Mouse (Mus musculus): Measurements from ENCODE around the gene Lipt2. TPM values are rescaled to one million over a fixed set of nuclear protein-coding genes. Genes with fewer than 3 reads are reported as not detected.

Gene Lipt2
- total RNA-seq, 2 experiments from 2014 or later = 3.4 to 4.1 TPM

- DNase-seq (ENCODE audit: low spot score in 2 of 2) = no peak
Observed at GRCm38 (mm10) chr7:100168654-100169053, 9.6 kb downstream of the Lipt2 start.

GRCm38 (mm10) chr7:100170756-100171155 is 11.7 kb downstream of the Lipt2 start:
- DNase-seq (ENCODE audit: low spot score in 2 of 2) = no peak

- no peak for DNase-seq (ENCODE audit: low spot score in 2 of 2)
Observed at GRCm38 (mm10) chr7:100176269-100176668, 17.2 kb downstream of the Lipt2 start, which contains the start of gene Kcne3. Kcne3 (plus strand) TSS chr7:100176502.

- peak; percentile 37 to 47 for DNase-seq (ENCODE audit: low spot score in 2 of 2)
Observed at GRCm38 (mm10) chr7:100178016-100178890, 19.2 kb downstream of the Lipt2 start.

- DNase-seq (ENCODE audit: low spot score in 2 of 2) = no peak
Observed at GRCm38 (mm10) chr7:100178891-100179233, 19.8 kb downstream of the Lipt2 start.

- DNase-seq (ENCODE audit: low spot score in 2 of 2) = no peak
Observed at GRCm38 (mm10) chr7:100179394-100179793, 20.3 kb downstream of the Lipt2 start.

GRCm38 (mm10) chr7:100179836-100180407 is 20.8 kb downstream of the Lipt2 start:
- DNase-seq (ENCODE audit: low spot score in 2 of 2) = no peak

GRCm38 (mm10) chr7:100181176-100181575 is 22.1 kb downstream of the Lipt2 start:
- no peak for DNase-seq (ENCODE audit: low spot score in 2 of 2)

GRCm38 (mm10) chr7:100181614-100182013 is 22.5 kb downstream of the Lipt2 start:
- DNase-seq (ENCODE audit: low spot score in 2 of 2) = no peak

- DNase-seq (ENCODE audit: low spot score in 2 of 2) = no peak
Observed at GRCm38 (mm10) chr7:100182388-100182787, 23.3 kb downstream of the Lipt2 start.

- DNase-seq (ENCODE audit: low spot score in 2 of 2) = peak; percentile 26 to 55
Observed at GRCm38 (mm10) chr7:100187601-100188000, 28.5 kb downstream of the Lipt2 start.

- DNase-seq (ENCODE audit: low spot score in 2 of 2) = no peak
Observed at GRCm38 (mm10) chr7:100190167-100190566, 31.1 kb downstream of the Lipt2 start.

- DNase-seq (ENCODE audit: low spot score in 2 of 2) = peak; percentile 52 to 53
Observed at GRCm38 (mm10) chr7:100190778-100191177, 31.7 kb downstream of the Lipt2 start.

GRCm38 (mm10) chr7:100201191-100201590 is 42.1 kb downstream of the Lipt2 start:
- no peak for DNase-seq (ENCODE audit: low spot score in 2 of 2)

- no peak for DNase-seq (ENCODE audit: low spot score in 2 of 2)
Observed at GRCm38 (mm10) chr7:100203616-100204015, 44.5 kb downstream of the Lipt2 start.

- no peak for DNase-seq (ENCODE audit: low spot score in 2 of 2)
Observed at GRCm38 (mm10) chr7:100204871-100205270, 45.8 kb downstream of the Lipt2 start.

- DNase-seq (ENCODE audit: low spot score in 2 of 2) = no peak
Observed at GRCm38 (mm10) chr7:100206144-100206543, 47.1 kb downstream of the Lipt2 start.

- no peak for DNase-seq (ENCODE audit: low spot score in 2 of 2)
Observed at GRCm38 (mm10) chr7:100207886-100208285, 48.8 kb downstream of the Lipt2 start.

Measured in adrenal gland, adult 18-20 months (tissue).